Mouse (Mus musculus): ENCODE measurements around the gene Pced1b. TPM values are rescaled to one million over a fixed set of nuclear protein-coding genes. Genes with fewer than 3 reads are reported as not detected.

Gene Pced1b
- polyA plus RNA-seq, 1 experiment from 2014 or later = 2.2 TPM

- no peak overlapping the region for H3K4me3 ChIP-seq (replicated peaks)
- no peak overlapping the region for H3K27ac ChIP-seq (replicated peaks)
- no peak for ATAC-seq (ENCODE audit: insufficient number of reproducible peaks, low FRiP score, low TSS enrichment, low read depth)
- no peaks in the 10 kb centered on the region for H3K36me3 ChIP-seq
- H3K4me2 ChIP-seq (replicated peaks) = no peak overlapping the region
- H3K4me1 ChIP-seq = no peaks in the 10 kb centered on the region
- no peaks in the 10 kb centered on the region for H3K9me3 ChIP-seq (replicated peaks)
- H3K27me3 ChIP-seq = no peaks in the 10 kb centered on the region
- no peak overlapping the region for H3K9ac ChIP-seq
- 65% methylated on average over 4 of the region's 4 CpGs for WGBS
These were observed 42.3 kb downstream of the Pced1b start for GRCm38 (mm10) chr15:97289176-97289575.

GRCm38 (mm10) chr15:97290351-97290750 is 43.4 kb downstream of the Pced1b start:
- Histone ChIP-seq H3K4me3 (replicated peaks) (no peak overlapping the region), H3K36me3 (no peaks in the 10 kb centered on the region), H3K27ac (replicated peaks) (no peak overlapping the region), H3K4me1 (no peaks in the 10 kb centered on the region), H3K9ac (no peak overlapping the region), H3K9me3 (replicated peaks) (no peaks in the 10 kb centered on the region), H3K27me3 (no peaks in the 10 kb centered on the region), H3K4me2 (replicated peaks) (no peak overlapping the region)
- no peak for ATAC-seq (ENCODE audit: insufficient number of reproducible peaks, low FRiP score, low TSS enrichment, low read depth)
- 88% methylated on average over 6 of the region's 6 CpGs for WGBS

DNA sequence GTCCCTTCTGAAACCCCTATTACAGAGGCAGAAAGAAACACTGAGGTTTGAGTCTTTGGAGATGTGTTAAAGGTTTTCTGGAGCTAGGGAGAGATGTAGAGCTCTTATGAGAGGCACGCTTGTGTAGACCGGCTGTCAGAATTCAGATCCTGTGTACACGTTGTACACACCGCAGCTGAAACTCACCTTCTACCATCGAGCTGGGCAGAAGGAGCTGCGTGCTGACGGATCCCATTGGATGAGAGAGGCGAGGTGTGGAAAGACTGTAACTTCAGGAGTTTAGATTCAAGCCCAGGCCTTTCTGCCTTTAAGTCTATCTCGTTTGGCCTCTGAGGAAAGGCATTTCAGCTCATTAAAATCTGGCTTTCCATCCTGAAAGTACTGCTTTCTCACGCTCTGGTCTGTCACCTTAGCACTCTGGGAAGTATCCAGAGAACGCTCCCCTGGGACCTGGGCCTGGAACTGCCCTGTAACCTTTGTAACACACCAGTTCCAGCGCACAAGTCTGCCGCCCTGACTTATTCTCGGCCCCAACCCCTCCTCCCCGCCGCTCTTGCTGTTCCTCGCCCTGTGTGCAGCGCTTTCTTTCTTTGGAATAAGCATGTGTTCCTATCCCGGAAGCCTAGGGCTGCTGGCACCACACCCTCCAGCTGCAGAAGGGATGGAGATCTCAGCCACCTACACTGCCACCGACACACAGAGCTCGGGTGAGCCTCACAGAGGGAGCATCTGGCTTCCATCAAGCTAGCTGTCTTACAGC is 44.6 kb downstream of the Pced1b start:
- 58% methylated on average over 21 of the region's 21 CpGs for WGBS
- no peaks in the 10 kb centered on the region for H3K36me3 ChIP-seq
- H3K27ac ChIP-seq (replicated peaks) = no peak overlapping the region
- H3K4me1 ChIP-seq = no peaks in the 10 kb centered on the region
- H3K4me3 ChIP-seq (replicated peaks) = no peak overlapping the region
- no peak overlapping the region for H3K4me2 ChIP-seq (replicated peaks)
- ATAC-seq (ENCODE audit: insufficient number of reproducible peaks, low FRiP score, low TSS enrichment, low read depth) = peak; percentile 57; the same call in 1 of the 2 replicates
- no peak overlapping the region for H3K9ac ChIP-seq
- no peaks in the 10 kb centered on the region for H3K27me3 ChIP-seq
- no peaks in the 10 kb centered on the region for H3K9me3 ChIP-seq (replicated peaks)

- Histone ChIP-seq H3K9ac (no peak overlapping the region), H3K9me3 (replicated peaks) (no peaks in the 10 kb centered on the region), H3K4me3 (replicated peaks) (no peak overlapping the region), H3K27me3 (no peaks in the 10 kb centered on the region), H3K4me1 (no peaks in the 10 kb centered on the region), H3K36me3 (no peaks in the 10 kb centered on the region), H3K27ac (replicated peaks) (no peak overlapping the region), H3K4me2 (replicated peaks) (no peak overlapping the region)
- WGBS = 48% methylated on average over 9 of the region's 9 CpGs
- no peak for ATAC-seq (ENCODE audit: insufficient number of reproducible peaks, low FRiP score, low TSS enrichment, low read depth)
These were observed 61.0 kb downstream of the Pced1b start for GRCm38 (mm10) chr15:97307935-97308334.

- no peak overlapping the region for H3K9ac ChIP-seq
- H3K36me3 ChIP-seq = no peaks in the 10 kb centered on the region
- H3K9me3 ChIP-seq (replicated peaks) = no peaks in the 10 kb centered on the region
- ATAC-seq (ENCODE audit: insufficient number of reproducible peaks, low FRiP score, low TSS enrichment, low read depth) = no peak
- H3K27me3 ChIP-seq = no peaks in the 10 kb centered on the region
- H3K4me2 ChIP-seq (replicated peaks) = no peak overlapping the region
- no peaks in the 10 kb centered on the region for H3K4me1 ChIP-seq
- no peak overlapping the region for H3K4me3 ChIP-seq (replicated peaks)
- no peak overlapping the region for H3K27ac ChIP-seq (replicated peaks)
- WGBS = 86% methylated on average over 2 of the region's 2 CpGs
These were observed 62.6 kb downstream of the Pced1b start for GRCm38 (mm10) chr15:97309533-97309932.

DNA sequence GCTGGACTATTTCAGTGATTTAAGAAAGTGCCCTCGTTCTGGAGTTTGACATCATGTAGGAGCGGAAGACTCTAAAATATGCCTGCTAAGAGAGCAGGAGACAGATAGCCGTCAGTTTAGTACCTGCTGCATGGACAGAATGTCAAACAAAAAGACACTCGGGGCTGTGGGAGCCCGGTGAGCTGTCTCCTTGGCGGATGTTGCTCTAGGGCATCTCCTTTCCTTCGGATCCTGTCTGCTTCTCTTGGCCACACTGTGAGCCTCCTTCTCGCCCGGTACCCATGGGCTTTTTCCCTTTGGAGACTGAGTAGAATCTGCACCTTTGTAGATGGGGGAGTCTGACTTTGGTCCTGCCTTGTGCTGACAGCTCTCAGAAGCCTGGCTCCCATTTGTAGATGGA is 63.3 kb downstream of the Pced1b start:
- H3K36me3 ChIP-seq = no peaks in the 10 kb centered on the region
- no peaks in the 10 kb centered on the region for H3K27me3 ChIP-seq
- no peak overlapping the region for H3K4me3 ChIP-seq (replicated peaks)
- no peaks in the 10 kb centered on the region for H3K4me1 ChIP-seq
- no peak for ATAC-seq (ENCODE audit: insufficient number of reproducible peaks, low FRiP score, low TSS enrichment, low read depth)
- 62% methylated on average over 9 of the region's 9 CpGs for WGBS
- no peak overlapping the region for H3K4me2 ChIP-seq (replicated peaks)
- H3K9ac ChIP-seq = no peak overlapping the region
- no peaks in the 10 kb centered on the region for H3K9me3 ChIP-seq (replicated peaks)
- no peak overlapping the region for H3K27ac ChIP-seq (replicated peaks)

- no peak overlapping the region for H3K9ac ChIP-seq
- no peak for ATAC-seq (ENCODE audit: insufficient number of reproducible peaks, low FRiP score, low TSS enrichment, low read depth)
- H3K4me1 ChIP-seq = no peaks in the 10 kb centered on the region
- no peak overlapping the region for H3K4me2 ChIP-seq (replicated peaks)
- WGBS = 73% methylated on average over 7 of the region's 7 CpGs
- H3K27ac ChIP-seq (replicated peaks) = no peak overlapping the region
- no peaks in the 10 kb centered on the region for H3K27me3 ChIP-seq
- no peaks in the 10 kb centered on the region for H3K9me3 ChIP-seq (replicated peaks)
- H3K4me3 ChIP-seq (replicated peaks) = no peak overlapping the region
- no peaks in the 10 kb centered on the region for H3K36me3 ChIP-seq
These were observed 64.3 kb downstream of the Pced1b start for GRCm38 (mm10) chr15:97311211-97311610.

DNA sequence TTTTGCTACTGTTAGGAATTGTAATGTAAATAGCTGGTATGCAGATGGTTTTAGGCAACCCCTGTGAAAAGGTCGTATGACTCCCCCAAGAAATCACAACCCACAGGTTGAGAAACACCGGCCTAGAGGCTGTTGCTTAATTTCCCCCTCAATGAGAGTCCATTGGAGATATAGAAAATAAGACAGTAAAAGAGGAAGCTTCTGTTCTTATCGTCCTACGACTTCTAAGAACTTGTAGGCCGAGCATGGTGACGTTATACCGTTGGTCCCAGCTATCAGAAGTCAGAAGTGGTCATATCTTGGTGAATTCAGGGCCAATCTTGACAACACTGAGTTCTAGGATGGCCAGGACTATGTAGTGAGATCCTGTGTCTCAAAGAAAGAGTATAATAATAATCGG is 65.0 kb downstream of the Pced1b start:
- no peak overlapping the region for H3K9ac ChIP-seq
- WGBS = 90% methylated on average over 8 of the region's 8 CpGs
- no peak overlapping the region for H3K27ac ChIP-seq (replicated peaks)
- H3K4me2 ChIP-seq (replicated peaks) = no peak overlapping the region
- H3K27me3 ChIP-seq = no peaks in the 10 kb centered on the region
- H3K36me3 ChIP-seq = no peaks in the 10 kb centered on the region
- no peak overlapping the region for H3K4me3 ChIP-seq (replicated peaks)
- ATAC-seq (ENCODE audit: insufficient number of reproducible peaks, low FRiP score, low TSS enrichment, low read depth) = no peak
- H3K9me3 ChIP-seq (replicated peaks) = no peaks in the 10 kb centered on the region
- no peaks in the 10 kb centered on the region for H3K4me1 ChIP-seq

DNA sequence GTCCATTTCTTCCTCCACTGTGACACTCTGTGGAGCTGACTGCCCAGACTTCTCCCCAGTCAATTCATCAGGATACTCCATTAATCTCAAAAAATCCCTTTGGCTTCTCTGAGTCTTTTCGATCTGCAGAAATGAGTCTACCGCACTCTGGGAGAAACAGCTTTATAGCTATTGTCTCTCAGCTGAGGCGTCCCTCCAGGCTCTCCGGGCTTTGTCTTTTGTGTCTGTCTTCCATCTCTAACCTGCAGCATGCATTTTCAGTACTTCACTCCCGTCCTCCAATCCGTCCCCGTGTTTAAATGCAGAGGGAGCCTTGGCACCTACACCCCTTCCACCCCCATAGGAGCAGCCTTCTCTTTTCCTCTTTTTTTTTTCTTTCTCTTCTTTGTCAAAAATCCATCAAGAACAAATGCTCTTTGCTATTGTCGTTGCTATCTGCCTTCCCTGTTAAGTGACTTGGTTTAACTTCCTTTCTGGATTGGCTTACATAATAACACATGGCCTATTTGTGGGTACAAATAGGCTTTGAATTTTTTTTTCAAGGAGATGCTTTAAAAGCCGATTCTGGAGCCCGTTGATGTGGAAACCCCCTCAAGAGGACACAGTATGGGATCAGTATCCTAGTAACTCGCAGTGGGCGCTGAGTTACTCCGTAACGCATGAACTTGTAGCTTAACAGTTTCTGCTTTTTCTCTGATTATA is 68.0 kb downstream of the Pced1b start:
- H3K4me3 ChIP-seq (replicated peaks) = no peak overlapping the region
- H3K27ac ChIP-seq (replicated peaks) = no peak overlapping the region
- H3K4me2 ChIP-seq (replicated peaks) = no peak overlapping the region
- no peaks in the 10 kb centered on the region for H3K36me3 ChIP-seq
- no peaks in the 10 kb centered on the region for H3K9me3 ChIP-seq (replicated peaks)
- no peak for ATAC-seq (ENCODE audit: insufficient number of reproducible peaks, low FRiP score, low TSS enrichment, low read depth)
- 69% methylated on average over 14 of the region's 14 CpGs for WGBS
- H3K9ac ChIP-seq = no peak overlapping the region
- H3K4me1 ChIP-seq = no peaks in the 10 kb centered on the region
- H3K27me3 ChIP-seq = no peaks in the 10 kb centered on the region

- H3K9me3 ChIP-seq (replicated peaks) = no peaks in the 10 kb centered on the region
- H3K27ac ChIP-seq (replicated peaks) = no peak overlapping the region
- no peak overlapping the region for H3K9ac ChIP-seq
- ATAC-seq (ENCODE audit: insufficient number of reproducible peaks, low FRiP score, low TSS enrichment, low read depth) = no peak
- no peak overlapping the region for H3K4me3 ChIP-seq (replicated peaks)
- H3K36me3 ChIP-seq = no peaks in the 10 kb centered on the region
- WGBS = 65% methylated on average over 9 of the region's 9 CpGs
- H3K4me2 ChIP-seq (replicated peaks) = no peak overlapping the region
- H3K27me3 ChIP-seq = no peaks in the 10 kb centered on the region
- no peaks in the 10 kb centered on the region for H3K4me1 ChIP-seq
These were observed 68.5 kb downstream of the Pced1b start for GRCm38 (mm10) chr15:97315422-97315757.

DNA sequence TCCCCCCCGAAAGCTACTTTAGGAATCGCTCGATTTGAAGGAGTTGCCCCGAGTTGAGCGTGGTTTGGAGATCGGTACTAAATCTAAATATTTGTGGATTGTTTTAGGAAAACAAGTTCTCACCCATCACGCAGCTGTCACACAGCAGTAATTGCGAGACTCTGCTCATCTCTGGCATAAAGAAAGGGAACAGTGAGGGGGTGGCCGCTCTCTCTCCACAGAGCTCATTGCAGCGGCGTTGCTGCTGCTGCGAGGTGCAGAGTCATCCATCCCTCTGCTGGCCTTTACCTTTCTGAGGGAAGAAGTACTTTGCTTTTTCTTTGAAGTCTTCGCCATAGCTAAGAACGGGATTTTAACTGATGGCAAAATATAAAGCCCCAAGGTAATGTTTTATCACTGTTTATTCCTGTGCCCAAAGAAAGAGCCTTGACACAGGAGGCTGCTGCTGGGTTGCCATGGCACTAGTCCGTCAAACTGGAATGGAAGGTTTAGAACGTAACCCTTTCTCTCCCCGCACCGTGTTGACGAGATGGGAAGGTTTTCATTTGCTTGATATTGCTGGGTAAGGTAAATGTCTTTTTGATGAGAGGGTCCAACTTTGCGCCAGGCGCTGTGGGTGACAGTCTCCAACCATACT is 71.6 kb downstream of the Pced1b start:
- no peak overlapping the region for H3K9ac ChIP-seq
- no peak overlapping the region for H3K27ac ChIP-seq (replicated peaks)
- H3K27me3 ChIP-seq = no peaks in the 10 kb centered on the region
- 84% methylated on average over 21 of the region's 21 CpGs for WGBS
- no peaks in the 10 kb centered on the region for H3K36me3 ChIP-seq
- H3K4me2 ChIP-seq (replicated peaks) = no peak overlapping the region
- H3K4me3 ChIP-seq (replicated peaks) = no peak overlapping the region
- ATAC-seq (ENCODE audit: insufficient number of reproducible peaks, low FRiP score, low TSS enrichment, low read depth) = no peak
- H3K4me1 ChIP-seq = no peaks in the 10 kb centered on the region
- H3K9me3 ChIP-seq (replicated peaks) = no peaks in the 10 kb centered on the region
